Mouse (Mus musculus): ENCODE data around the gene Trim10. TPM values are rescaled to one million over a fixed set of nuclear protein-coding genes. Genes with fewer than 3 reads are reported as not detected.

The Trim10 gene
- total RNA-seq, 4 experiments from 2014 or later: not detected

DNA sequence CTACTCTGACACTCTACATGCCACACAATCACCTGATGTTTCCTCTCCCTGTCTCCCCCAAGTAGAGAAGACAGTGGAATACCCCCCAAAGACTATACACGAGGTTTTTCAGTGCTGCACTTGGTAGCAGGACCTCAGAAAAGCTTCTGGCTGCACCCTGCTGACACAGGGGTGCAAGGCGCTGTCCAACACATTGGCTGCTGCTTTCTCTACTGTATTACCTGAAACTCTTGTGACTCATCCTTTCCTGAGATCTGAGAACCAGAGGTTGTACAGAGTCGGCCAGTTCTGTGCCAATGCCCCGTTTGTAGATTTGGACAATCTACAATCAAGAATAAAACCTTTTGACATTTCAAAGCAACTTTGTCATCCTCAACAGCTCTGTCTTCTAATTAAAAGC, 40.4 kb downstream of the Trim10 start:
- no peak for DNase-seq (ENCODE audit: low spot score in 2 of 2)

DNA sequence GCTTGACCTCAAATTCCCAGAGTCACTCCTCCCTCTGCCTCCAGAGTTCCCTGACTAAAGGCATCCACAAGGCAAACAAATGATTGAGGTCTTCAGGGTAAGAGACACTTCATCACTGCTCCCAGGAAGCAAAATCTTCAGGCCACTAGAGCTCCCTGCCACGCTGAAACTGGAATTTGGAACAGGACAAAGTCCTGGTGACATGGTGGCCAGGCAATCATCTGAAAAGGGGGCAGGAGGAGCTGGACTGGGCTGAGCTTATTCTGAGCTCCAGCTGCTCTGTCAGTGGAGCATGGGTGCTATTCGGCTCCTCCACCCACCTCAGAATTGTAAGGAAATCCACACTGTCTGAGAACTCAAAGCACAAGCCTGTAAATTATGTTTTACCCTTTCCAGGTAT, 42.7 kb downstream of the Trim10 start:
- no peak for DNase-seq (ENCODE audit: low spot score in 2 of 2)

DNA sequence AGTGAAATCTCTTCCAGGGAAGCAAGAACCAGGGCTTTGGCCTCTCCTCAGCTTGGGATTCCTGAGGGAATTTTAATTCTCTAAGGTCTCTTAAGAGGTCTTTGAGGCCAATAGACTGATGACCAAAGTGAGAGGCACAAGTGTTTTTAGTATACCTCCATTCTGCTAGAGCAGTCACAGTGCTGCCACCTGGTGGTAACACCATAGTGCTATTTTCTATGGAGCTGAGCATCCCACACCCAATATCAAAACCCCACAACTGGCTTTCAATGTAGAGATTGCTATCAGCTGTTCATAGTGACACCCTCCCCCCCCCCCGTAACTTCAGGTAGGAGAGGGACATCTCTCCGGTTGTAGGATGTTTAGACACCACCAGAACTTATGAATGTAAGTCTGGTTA, 44.7 kb downstream of the Trim10 start:
- peak; percentile 10 to 60 for DNase-seq (ENCODE audit: low spot score in 2 of 2)

DNA sequence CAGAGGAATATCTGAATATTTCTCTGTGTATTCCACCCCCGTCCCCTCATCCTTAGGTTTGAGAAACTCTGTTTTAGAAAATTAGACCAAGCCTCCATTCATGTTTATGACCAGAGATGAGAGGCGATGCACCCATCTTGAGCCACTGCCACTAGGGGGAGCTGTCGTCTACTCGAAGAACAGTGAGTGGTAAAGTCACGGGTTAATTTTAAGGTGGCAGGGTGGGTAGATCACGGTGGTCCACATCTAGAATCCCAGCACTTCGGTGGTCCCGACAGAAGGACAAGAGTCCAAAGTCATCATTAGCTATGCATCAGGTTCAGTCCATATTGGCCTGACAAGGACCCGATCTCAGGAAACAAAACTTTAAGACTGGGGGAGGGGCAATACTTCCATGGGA, 45.7 kb downstream of the Trim10 start:
- peak in 1 of 2 experiments; percentile 48 for DNase-seq (ENCODE audit: low spot score in 2 of 2)

DNA sequence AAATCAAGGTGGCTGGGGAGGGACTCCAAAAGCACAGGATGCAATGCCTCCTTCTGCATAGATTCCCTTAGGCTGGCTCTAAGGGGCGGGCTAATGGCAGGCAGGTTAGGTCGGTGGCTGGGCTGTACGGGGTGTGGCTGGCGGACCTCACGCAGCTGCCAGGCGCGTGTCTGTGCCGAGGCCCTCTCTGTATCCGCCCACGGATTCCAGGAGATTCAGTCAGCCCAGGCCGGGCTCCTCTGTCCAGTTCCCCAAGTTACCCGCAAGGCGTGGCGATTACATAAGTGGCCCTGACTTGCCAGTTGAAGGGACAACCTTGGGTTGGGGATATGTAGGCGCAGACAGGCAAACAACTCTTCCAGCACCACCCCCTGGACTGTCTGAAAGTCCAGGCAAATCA, 50.9 kb downstream of the Trim10 start:
- no peak for DNase-seq (ENCODE audit: low spot score in 2 of 2)

DNA sequence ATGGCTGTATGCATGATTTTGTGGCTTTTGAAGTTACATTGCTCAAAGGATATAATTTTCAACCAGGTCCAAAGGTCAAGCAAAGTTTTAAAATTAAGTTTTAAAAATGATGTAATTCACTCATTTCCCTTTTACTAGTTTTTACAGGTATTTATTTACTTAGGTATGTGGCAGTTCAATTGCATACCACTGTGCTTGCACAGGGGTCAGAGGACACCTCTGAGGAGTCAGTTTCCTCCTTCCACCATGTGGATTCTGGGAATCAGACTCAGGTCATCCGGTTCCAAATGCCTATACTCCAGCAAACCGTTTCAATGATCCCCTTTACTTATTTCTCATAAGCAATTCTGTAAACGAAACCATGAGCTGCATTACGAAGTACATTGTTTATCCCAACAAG, 53.3 kb downstream of the Trim10 start:
- DNase-seq (ENCODE audit: low spot score in 2 of 2): no peak

DNA sequence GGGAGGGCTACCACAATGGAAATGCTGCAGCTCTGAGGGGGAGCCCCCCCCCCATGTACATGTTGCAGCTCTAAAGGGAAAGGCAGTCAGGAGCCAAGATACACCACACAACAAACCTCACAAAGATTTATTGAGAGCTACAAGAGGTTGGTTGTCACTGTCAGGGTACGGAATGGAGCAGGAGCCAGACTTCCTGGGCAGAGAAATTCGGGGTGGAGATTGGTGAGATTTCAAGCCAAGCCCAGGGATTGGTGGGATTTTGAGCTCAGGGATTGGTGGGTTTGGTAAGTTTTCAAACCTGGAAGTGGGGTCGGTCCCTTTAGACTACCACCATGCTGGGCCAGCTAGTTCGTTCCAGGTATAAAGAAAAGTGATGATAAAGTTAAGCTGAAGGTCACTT, 54.1 kb downstream of the Trim10 start:
- no peak for DNase-seq (ENCODE audit: low spot score in 2 of 2)

Other genes with a start within 250 kb of the Trim10 start
- gene H2-M9, start 226.9 kb upstream of the Trim10 start, total RNA-seq (2022): not detected
- gene H2-M1, start 197.4 kb upstream of the Trim10 start, total RNA-seq (2022): not detected
- gene H2-M10.5, start 96.7 kb upstream of the Trim10 start, total RNA-seq (2022): not detected
- gene H2-M10.6, start 57.4 kb upstream of the Trim10 start, total RNA-seq (2022): not detected
- gene Trim26, start 32.4 kb upstream of the Trim10 start, total RNA-seq (2022): 10 to 100 TPM; 23.1 to 26.2 (median 24.2) TPM
- under 1 TPM in 1 of 4 experiments, not detected in 3; 0.19 TPM for gene Trim15, start 2.4 kb upstream of the Trim10 start, total RNA-seq (2022)
- under 1 TPM in 1 of 4 experiments, not detected in 3; 0.24 TPM for gene Trim40, start 20.5 kb downstream of the Trim10 start, total RNA-seq (2022)
- gene Trim31, start 28.5 kb downstream of the Trim10 start, total RNA-seq (2022): not detected
- 1 to 10 TPM; 5.6 to 8.0 (median 6.5) TPM for gene Rnf39, start 73.3 kb downstream of the Trim10 start, total RNA-seq (2022)
- 100 to 1,000 TPM; 107 to 144 (median 137) TPM for gene Ppp1r11, start 82.2 kb downstream of the Trim10 start, total RNA-seq (2022)
- 10 to 100 TPM; 23.9 to 39.6 (median 33.0) TPM for gene Znrd1, start 89.0 kb downstream of the Trim10 start, total RNA-seq (2022)
- gene Znrd1as, start 89.0 kb downstream of the Trim10 start, total RNA-seq (2022): 1 to 10 TPM; 4.7 to 7.3 (median 6.6) TPM
- 1 to 10 TPM in 1 of 4 experiments, under 1 TPM in 2, not detected in 1; 0.86 to 1.3 (median 0.89) TPM for gene 2410137M14Rik, start 111.7 kb downstream of the Trim10 start, total RNA-seq (2022)
- 1 to 10 TPM in 2 of 4 experiments, under 1 TPM in 2; 0.44 to 1.6 (median 0.97) TPM for gene H2-M5, start 120.0 kb downstream of the Trim10 start, total RNA-seq (2022)
- 10 to 100 TPM in 1 of 4 experiments, 1 to 10 TPM in 3; 8.1 to 10.5 (median 9.0) TPM for gene Zfp57, start 131.6 kb downstream of the Trim10 start, total RNA-seq (2022)
- gene Mog, start 153.8 kb downstream of the Trim10 start, total RNA-seq (2022): 10 to 100 TPM; 52.5 to 55.9 (median 54.6) TPM
- gene Gabbr1, start 176.4 kb downstream of the Trim10 start, total RNA-seq (2022): 100 to 1,000 TPM; 662 to 748 (median 699) TPM
- not detected for gene Olfr90, start 218.9 kb downstream of the Trim10 start, total RNA-seq (2022)
- gene Olfr91, start 228.7 kb downstream of the Trim10 start, total RNA-seq (2022): not detected